Mouse (Mus musculus) C2C12 (cell line): ENCODE results near the gene Atxn7l1. TPM values are rescaled to one million over a fixed set of nuclear protein-coding genes. Genes with fewer than 3 reads are reported as not detected.

Experiments used
- H3K27me3 ChIP-seq: one replicate; pipeline ENCODE4 v1.6.1; 2011; ENCODE audit not compliant: control insufficient read depth, insufficient read depth, insufficient read length
- H3K36me3 ChIP-seq: one replicate; pipeline ENCODE4 v1.6.1; 2011; ENCODE audit not compliant: control insufficient read depth, insufficient read depth
- H3K4me3 ChIP-seq: one replicate; pipeline ENCODE4 v1.5.1; 2011; ENCODE audit warnings: mild to moderate bottlenecking, control low read depth; ENCODE audit not compliant: poor library complexity, insufficient read depth, severe bottlenecking
- H3K79me2 ChIP-seq: one replicate; pipeline ENCODE4 v1.6.1; 2011; ENCODE audit not compliant: control insufficient read depth, insufficient read depth
- H3K79me3 ChIP-seq: one replicate; pipeline ENCODE4 v1.6.1; 2011; ENCODE audit warnings: low read depth, control low read depth
- H3ac ChIP-seq: one replicate; pipeline ENCODE3; 2011; ENCODE audit warnings: low read depth; ENCODE audit not compliant: control insufficient read depth, insufficient read length
- CEBPB ChIP-seq: IDR thresholded peaks from one replicate; pipeline ENCODE4 v1.6.1; 2011; ENCODE audit warnings: low read depth, mild to moderate bottlenecking, control low read depth, moderate library complexity
- CTCF ChIP-seq: IDR thresholded peaks from one replicate; pipeline ENCODE4 v1.5.1; 2011; ENCODE audit not compliant: control insufficient read depth, insufficient read depth, insufficient read length
- FOSL1 ChIP-seq: IDR thresholded peaks from one replicate; pipeline ENCODE4 v1.8.0; 2011; ENCODE audit warnings: mild to moderate bottlenecking, low read length; ENCODE audit not compliant: poor library complexity, insufficient read depth, severe bottlenecking
- MAX ChIP-seq: IDR thresholded peaks from one replicate; pipeline ENCODE4 v1.6.1; 2011; ENCODE audit warnings: mild to moderate bottlenecking, control low read depth
- MYOD1 ChIP-seq: IDR thresholded peaks from one replicate; pipeline ENCODE4 v1.6.1; 2011; ENCODE audit warnings: low read depth; ENCODE audit not compliant: control insufficient read depth, insufficient read length
- MYOG ChIP-seq: IDR thresholded peaks from one replicate; pipeline ENCODE4 v1.6.1; 2011; ENCODE audit not compliant: control insufficient read depth, insufficient read length; ENCODE audit errors: extremely low read depth
- USF1 ChIP-seq: IDR thresholded peaks from one replicate; pipeline ENCODE4 v1.6.1; 2011; ENCODE audit warnings: low read depth, mild to moderate bottlenecking, control low read depth, moderate library complexity
- polyA plus RNA-seq: library from polyadenylated mRNA; unstranded; fragments of >200 nt; fragmentation: generic; extraction: Trizol; gene quantifications from one replicate; pipeline ENCODE4 v1.2.1, GENCODE M21; 2012; ENCODE audit warnings: missing spikeins

Atxn7l1 gene
- polyA plus RNA-seq, 1 experiment, result 14.6 TPM

DNA sequence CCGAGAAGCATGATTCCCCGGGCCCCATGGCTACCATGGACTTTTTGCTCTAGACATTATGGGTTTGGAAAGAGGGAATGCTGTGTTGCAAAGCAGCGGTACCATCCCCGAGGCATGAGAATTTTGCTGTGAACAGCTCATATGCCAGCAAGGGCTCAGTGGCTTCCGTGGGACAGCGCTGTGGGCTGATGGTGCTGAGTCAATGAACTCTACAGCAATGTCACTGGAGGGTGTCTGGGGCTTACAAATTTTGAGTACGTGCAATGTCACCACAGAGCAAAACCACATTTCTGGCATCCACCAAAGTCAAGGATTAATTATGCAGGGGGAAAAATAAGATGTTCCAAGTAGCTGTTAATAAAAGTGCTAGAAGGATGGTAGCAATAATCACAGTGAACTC, 42.6 kb downstream of the Atxn7l1 start:
- Histone ChIP-seq H3K79me2 (peaks cover 91% of the 10 kb centered on the region), H3K4me3 (no peak overlapping the region), H3K36me3 (peaks cover 6% of the 10 kb centered on the region), H3K27me3 (no peaks in the 10 kb centered on the region), H3ac (no peak overlapping the region), H3K79me3 (peaks cover 38% of the 10 kb centered on the region)
- no peak for TF ChIP-seq MAX
- no peak for TF ChIP-seq CEBPB
- TF ChIP-seq CTCF, result no peak
- TF ChIP-seq USF1, result no peak
- no peak for TF ChIP-seq FOSL1
- no peak for TF ChIP-seq MYOG
- no peak for TF ChIP-seq MYOD1

GRCm38 (mm10) chr12:33190633-33191032, 43.1 kb downstream of the Atxn7l1 start:
- Histone ChIP-seq H3ac (no peak overlapping the region), H3K79me3 (peaks cover 38% of the 10 kb centered on the region), H3K27me3 (no peaks in the 10 kb centered on the region), H3K4me3 (no peak overlapping the region), H3K36me3 (peaks cover 6% of the 10 kb centered on the region), H3K79me2 (peaks cover 86% of the 10 kb centered on the region)
- TF ChIP-seq MAX, result no peak
- no peak for TF ChIP-seq MYOD1
- TF ChIP-seq FOSL1, result no peak
- no peak for TF ChIP-seq CEBPB
- no peak for TF ChIP-seq MYOG
- no peak for TF ChIP-seq USF1
- TF ChIP-seq CTCF, result no peak

- TF ChIP-seq MYOG (no peak), MAX (no peak), CEBPB (no peak), FOSL1 (no peak), CTCF (no peak), USF1 (no peak), MYOD1 (no peak)
- peaks cover 22% of the 10 kb centered on the region for H3K79me3 ChIP-seq
- no peak overlapping the region for H3ac ChIP-seq
- no peaks in the 10 kb centered on the region for H3K27me3 ChIP-seq
- H3K4me3 ChIP-seq, result no peak overlapping the region
- H3K36me3 ChIP-seq, result peaks cover 6% of the 10 kb centered on the region
- H3K79me2 ChIP-seq, result peaks cover 66% of the 10 kb centered on the region
Measured at GRCm38 (mm10) chr12:33193408-33193901, 46.0 kb downstream of the Atxn7l1 start.

DNA sequence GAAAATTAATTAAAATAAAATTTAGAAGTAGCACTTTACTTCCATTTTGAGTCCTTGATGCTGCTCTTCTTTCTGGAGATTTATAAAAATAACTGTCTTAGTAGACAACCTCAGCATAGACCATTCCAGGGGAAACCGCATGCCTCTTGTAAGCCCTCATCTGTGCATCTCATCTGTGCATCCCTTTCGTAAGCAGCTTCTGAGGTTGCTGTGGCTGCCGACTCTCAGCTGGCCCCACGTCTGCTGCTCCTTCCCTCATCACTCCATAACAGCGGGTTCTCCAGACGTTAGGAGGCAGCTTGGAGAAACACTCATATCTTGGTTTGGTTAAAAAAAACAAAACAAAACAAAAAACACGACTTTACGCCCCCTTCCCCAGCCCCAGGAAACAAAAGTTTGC, 47.7 kb downstream of the Atxn7l1 start:
- Histone ChIP-seq H3K4me3 (no peak overlapping the region), H3ac (no peak overlapping the region), H3K79me3 (peaks cover 16% of the 10 kb centered on the region), H3K27me3 (no peaks in the 10 kb centered on the region), H3K36me3 (peaks cover 6% of the 10 kb centered on the region), H3K79me2 (peaks cover 57% of the 10 kb centered on the region)
- TF ChIP-seq CTCF, result no peak
- TF ChIP-seq FOSL1, result no peak
- TF ChIP-seq MYOD1, result no peak

GRCm38 (mm10) chr12:33197287-33197686, 49.8 kb downstream of the Atxn7l1 start:
- H3K27me3 ChIP-seq, result no peaks in the 10 kb centered on the region
- H3K79me3 ChIP-seq, result peaks cover 8% of the 10 kb centered on the region
- H3ac ChIP-seq, result no peak overlapping the region
- no peak overlapping the region for H3K4me3 ChIP-seq
- TF ChIP-seq MAX, result no peak
- TF ChIP-seq MYOG, result no peak
- no peak for TF ChIP-seq CEBPB
- peaks cover 6% of the 10 kb centered on the region for H3K36me3 ChIP-seq
- H3K79me2 ChIP-seq, result peaks cover 48% of the 10 kb centered on the region

- H3K36me3 ChIP-seq, result peaks cover 6% of the 10 kb centered on the region
Measured at GRCm38 (mm10) chr12:33197746-33198145, 50.3 kb downstream of the Atxn7l1 start.

More at GRCm38 (mm10) chr12:33197746-33198145, 50.3 kb downstream of the Atxn7l1 start:
- TF ChIP-seq CEBPB, result no peak
- TF ChIP-seq MAX, result no peak
- TF ChIP-seq FOSL1, result no peak
- TF ChIP-seq MYOD1, result no peak
- TF ChIP-seq CTCF, result no peak
- no peak for TF ChIP-seq USF1
- TF ChIP-seq MYOG, result no peak
- Histone ChIP-seq H3K27me3 (no peaks in the 10 kb centered on the region), H3ac (no peak overlapping the region), H3K4me3 (no peak overlapping the region), H3K79me2 (peaks cover 44% of the 10 kb centered on the region), H3K79me3 (peaks cover 7% of the 10 kb centered on the region)
